Mouse (Mus musculus): ENCODE measurements around the gene Clmn. TPM values are rescaled to one million over a fixed set of nuclear protein-coding genes. Genes with fewer than 3 reads are reported as not detected.

Clmn gene
- polyA plus RNA-seq, 1 experiment, result not detected

- no peak for TF ChIP-seq GATA1 (IDR thresholded peaks at IDR 0.05; ENCODE audit: borderline replicate concordance, low read length)
- TF ChIP-seq FLI1 (IDR thresholded peaks at IDR 0.05; ENCODE audit: low read length), result no peak
Observed at GRCm38 (mm10) chr12:104810923-104811443, 53.9 kb downstream of the Clmn start.

GRCm38 (mm10) chr12:104808421-104809067, 56.3 kb downstream of the Clmn start:
- no peaks in the 10 kb centered on the region for H3K9me3 ChIP-seq
- H3K4me3 ChIP-seq (replicated peaks), result no peak overlapping the region
- H3K27me3 ChIP-seq (replicated peaks), result peaks cover 61% of the 10 kb centered on the region
- TF ChIP-seq GATA1 (IDR thresholded peaks at IDR 0.05; ENCODE audit: borderline replicate concordance, low read length) (no peak), FLI1 (IDR thresholded peaks at IDR 0.05; ENCODE audit: low read length) (no peak)
- H3K36me3 ChIP-seq (replicated peaks; ENCODE audit: low read length), result no peaks in the 10 kb centered on the region
- H3K4me1 ChIP-seq, result peaks cover 10% of the 10 kb centered on the region; the same call in 1 of the 2 replicates

More at GRCm38 (mm10) chr12:104810923-104811443, 53.9 kb downstream of the Clmn start:
- Histone ChIP-seq H3K27me3 (replicated peaks) (peaks cover 54% of the 10 kb centered on the region), H3K9me3 (no peaks in the 10 kb centered on the region), H3K4me1 (peaks cover 10% of the 10 kb centered on the region; the same call in 1 of the 2 replicates), H3K36me3 (replicated peaks; ENCODE audit: low read length) (no peaks in the 10 kb centered on the region), H3K4me3 (replicated peaks) (peak overlapping the region; percentile 10)

GRCm38 (mm10) chr12:104806680-104807375, 58.0 kb downstream of the Clmn start:
- no peaks in the 10 kb centered on the region for H3K36me3 ChIP-seq (replicated peaks; ENCODE audit: low read length)
- H3K4me3 ChIP-seq (replicated peaks), result no peak overlapping the region
- no peaks in the 10 kb centered on the region for H3K9me3 ChIP-seq
- H3K4me1 ChIP-seq, result peaks cover 10% of the 10 kb centered on the region; the same call in 1 of the 2 replicates
- no peak for TF ChIP-seq FLI1 (IDR thresholded peaks at IDR 0.05; ENCODE audit: low read length)
- no peak for TF ChIP-seq GATA1 (IDR thresholded peaks at IDR 0.05; ENCODE audit: borderline replicate concordance, low read length)
- peaks cover 67% of the 10 kb centered on the region for H3K27me3 ChIP-seq (replicated peaks)

GRCm38 (mm10) chr12:104801494-104802260, 63.2 kb downstream of the Clmn start:
- Histone ChIP-seq H3K4me3 (replicated peaks) (no peak overlapping the region), H3K9me3 (peaks cover 33% of the 10 kb centered on the region), H3K4me1 (no peaks in the 10 kb centered on the region), H3K27me3 (replicated peaks) (peaks cover 49% of the 10 kb centered on the region), H3K36me3 (replicated peaks; ENCODE audit: low read length) (no peaks in the 10 kb centered on the region)
- TF ChIP-seq FLI1 (IDR thresholded peaks at IDR 0.05; ENCODE audit: low read length) (no peak), GATA1 (IDR thresholded peaks at IDR 0.05; ENCODE audit: borderline replicate concordance, low read length) (no peak)

GRCm38 (mm10) chr12:104799365-104799764, 65.5 kb downstream of the Clmn start:
- Histone ChIP-seq H3K9me3 (peaks cover 33% of the 10 kb centered on the region), H3K36me3 (replicated peaks; ENCODE audit: low read length) (no peaks in the 10 kb centered on the region), H3K4me3 (replicated peaks) (no peak overlapping the region), H3K4me1 (no peaks in the 10 kb centered on the region), H3K27me3 (replicated peaks) (peaks cover 47% of the 10 kb centered on the region)
- no peak for TF ChIP-seq GATA1 (IDR thresholded peaks at IDR 0.05; ENCODE audit: borderline replicate concordance, low read length)
- TF ChIP-seq FLI1 (IDR thresholded peaks at IDR 0.05; ENCODE audit: low read length), result no peak

- Histone ChIP-seq H3K9me3 (peaks cover 33% of the 10 kb centered on the region), H3K27me3 (replicated peaks) (peaks cover 52% of the 10 kb centered on the region), H3K4me1 (no peaks in the 10 kb centered on the region), H3K4me3 (replicated peaks) (no peak overlapping the region), H3K36me3 (replicated peaks; ENCODE audit: low read length) (no peaks in the 10 kb centered on the region)
- TF ChIP-seq GATA1 (IDR thresholded peaks at IDR 0.05; ENCODE audit: borderline replicate concordance, low read length), result no peak
- TF ChIP-seq FLI1 (IDR thresholded peaks at IDR 0.05; ENCODE audit: low read length), result no peak
Observed at GRCm38 (mm10) chr12:104797905-104798304, 67.0 kb downstream of the Clmn start.

GRCm38 (mm10) chr12:104796635-104797378, 68.1 kb downstream of the Clmn start:
- Histone ChIP-seq H3K27me3 (replicated peaks) (peaks cover 53% of the 10 kb centered on the region), H3K9me3 (peaks cover 33% of the 10 kb centered on the region), H3K4me3 (replicated peaks) (no peak overlapping the region), H3K4me1 (no peaks in the 10 kb centered on the region), H3K36me3 (replicated peaks; ENCODE audit: low read length) (no peaks in the 10 kb centered on the region)
- no peak for TF ChIP-seq GATA1 (IDR thresholded peaks at IDR 0.05; ENCODE audit: borderline replicate concordance, low read length)
- no peak for TF ChIP-seq FLI1 (IDR thresholded peaks at IDR 0.05; ENCODE audit: low read length)

GRCm38 (mm10) chr12:104794957-104795356, 69.9 kb downstream of the Clmn start:
- Histone ChIP-seq H3K27me3 (replicated peaks) (peaks cover 53% of the 10 kb centered on the region), H3K36me3 (replicated peaks; ENCODE audit: low read length) (no peaks in the 10 kb centered on the region), H3K9me3 (peaks cover 24% of the 10 kb centered on the region), H3K4me1 (no peaks in the 10 kb centered on the region), H3K4me3 (replicated peaks) (no peak overlapping the region)
- TF ChIP-seq FLI1 (IDR thresholded peaks at IDR 0.05; ENCODE audit: low read length) (no peak), GATA1 (IDR thresholded peaks at IDR 0.05; ENCODE audit: borderline replicate concordance, low read length) (no peak)

- H3K4me1 ChIP-seq, result no peaks in the 10 kb centered on the region
- H3K4me3 ChIP-seq (replicated peaks), result no peak overlapping the region
- no peaks in the 10 kb centered on the region for H3K36me3 ChIP-seq (replicated peaks; ENCODE audit: low read length)
- H3K27me3 ChIP-seq (replicated peaks), result peaks cover 58% of the 10 kb centered on the region
- H3K9me3 ChIP-seq, result peaks cover 14% of the 10 kb centered on the region
- TF ChIP-seq GATA1 (IDR thresholded peaks at IDR 0.05; ENCODE audit: borderline replicate concordance, low read length) (no peak), FLI1 (IDR thresholded peaks at IDR 0.05; ENCODE audit: low read length) (no peak)
Observed at GRCm38 (mm10) chr12:104793486-104793885, 71.4 kb downstream of the Clmn start.

Data from megakaryocyte, embryonic 14.5 days (primary cell).